ENCODE assay signal across 8 mouse cellular contexts in genomic region chr4:12511656-12512385, GRCm38 (mm10).
DNase-seq lines count a peak whose midpoint lies in the region; ATAC-seq lines count a peak whose summit lies in the region.

No protein-coding gene starts in this region.

- peak overlapping the region; percentile 51 for H3K27ac ChIP-seq in forebrain, embryonic 15.5 days (replicated peaks)
- no peak overlapping the region for H3K27ac ChIP-seq in forebrain, embryonic 10.5 days
- H3K27ac ChIP-seq in hindbrain, embryonic 16.5 days (ENCODE audit: low read depth, low read length): no peak overlapping the region
- H3K27ac ChIP-seq in lung, embryonic 15.5 days: peak overlapping the region; percentile 16; the same call in 1 of the 2 replicates
- peak overlapping the region; percentile 22; the same call in 1 of the 2 replicates for H3K27ac ChIP-seq in stomach, embryonic 16.5 days (ENCODE audit: low read length)
- H3K27ac ChIP-seq in liver, embryonic 12.5 days: no peak overlapping the region

- no peaks in the 10 kb centered on the region for H3K9me3 ChIP-seq in forebrain, embryonic 15.5 days
- no peaks in the 10 kb centered on the region for H3K9me3 ChIP-seq in forebrain, embryonic 10.5 days
- H3K9me3 ChIP-seq in hindbrain, embryonic 16.5 days (ENCODE audit: control insufficient read depth, low read length): no peaks in the 10 kb centered on the region
- no peaks in the 10 kb centered on the region for H3K9me3 ChIP-seq in lung, embryonic 15.5 days
- no peaks in the 10 kb centered on the region for H3K9me3 ChIP-seq in stomach, embryonic 16.5 days (replicated peaks; ENCODE audit: control insufficient read depth, low read length)
- no peaks in the 10 kb centered on the region for H3K9me3 ChIP-seq in liver, embryonic 12.5 days (replicated peaks)

- H3K4me1 ChIP-seq in forebrain, embryonic 15.5 days: peaks cover 19% of the 10 kb centered on the region
- no peaks in the 10 kb centered on the region for H3K4me1 ChIP-seq in forebrain, embryonic 10.5 days
- peaks cover 9% of the 10 kb centered on the region for H3K4me1 ChIP-seq in hindbrain, embryonic 16.5 days (ENCODE audit: control insufficient read depth, insufficient read depth, low read depth, low read length)
- H3K4me1 ChIP-seq in lung, embryonic 15.5 days: peaks cover 17% of the 10 kb centered on the region
- H3K4me1 ChIP-seq in stomach, embryonic 16.5 days (ENCODE audit: control insufficient read depth, insufficient read depth, low read length): peaks cover 4% of the 10 kb centered on the region; the same call in 1 of the 2 replicates
- no peaks in the 10 kb centered on the region for H3K4me1 ChIP-seq in liver, embryonic 12.5 days

- peak; percentile 85 for ATAC-seq in forebrain, embryonic 15.5 days (replicated peaks)
- peak; percentile 75 for ATAC-seq in hindbrain, embryonic 16.5 days
- ATAC-seq in lung, embryonic 15.5 days (ENCODE audit: borderline replicate concordance, extremely low read depth, low FRiP score, low TSS enrichment): peak; percentile 94
- ATAC-seq in stomach, embryonic 16.5 days (ENCODE audit: insufficient read depth, low FRiP score): peak; percentile 60; the same call in 1 of the 2 replicates
- ATAC-seq in liver, embryonic 12.5 days: no peak

- H3K27me3 ChIP-seq in forebrain, embryonic 15.5 days: no peaks in the 10 kb centered on the region
- H3K27me3 ChIP-seq in forebrain, embryonic 10.5 days (ENCODE audit: poor library complexity, severe bottlenecking): no peaks in the 10 kb centered on the region
- no peaks in the 10 kb centered on the region for H3K27me3 ChIP-seq in hindbrain, embryonic 16.5 days (replicated peaks; ENCODE audit: control insufficient read depth, insufficient read depth, low read length)
- no peaks in the 10 kb centered on the region for H3K27me3 ChIP-seq in lung, embryonic 15.5 days
- H3K27me3 ChIP-seq in stomach, embryonic 16.5 days (ENCODE audit: control insufficient read depth, insufficient read depth, low read length): no peaks in the 10 kb centered on the region
- no peaks in the 10 kb centered on the region for H3K27me3 ChIP-seq in liver, embryonic 12.5 days (replicated peaks)

- H3K36me3 ChIP-seq in forebrain, embryonic 15.5 days: no peaks in the 10 kb centered on the region
- H3K36me3 ChIP-seq in forebrain, embryonic 10.5 days (replicated peaks): no peaks in the 10 kb centered on the region
- no peaks in the 10 kb centered on the region for H3K36me3 ChIP-seq in hindbrain, embryonic 16.5 days (ENCODE audit: control insufficient read depth, insufficient read depth, low read length)
- no peaks in the 10 kb centered on the region for H3K36me3 ChIP-seq in lung, embryonic 15.5 days
- no peaks in the 10 kb centered on the region for H3K36me3 ChIP-seq in stomach, embryonic 16.5 days (ENCODE audit: control insufficient read depth, insufficient read depth, low read length)
- no peaks in the 10 kb centered on the region for H3K36me3 ChIP-seq in liver, embryonic 12.5 days

- no peak for DNase-seq in forebrain, embryonic 10.5 days (ENCODE audit: extremely low spot score, low spot score)
- peak; percentile 51 for DNase-seq in adrenal gland, postnatal 25 days
- DNase-seq in frontal cortex, postnatal 14 days (ENCODE audit: low spot score in 2 of 2): peak; percentile 68 to 71

- no peak overlapping the region for H3K4me2 ChIP-seq in forebrain, embryonic 15.5 days (replicated peaks)
- H3K4me2 ChIP-seq in hindbrain, embryonic 16.5 days (ENCODE audit: low read length): no peak overlapping the region
- H3K4me2 ChIP-seq in lung, embryonic 15.5 days: no peak overlapping the region
- no peak overlapping the region for H3K4me2 ChIP-seq in stomach, embryonic 16.5 days (ENCODE audit: low read depth, low read length)
- no peak overlapping the region for H3K4me2 ChIP-seq in liver, embryonic 12.5 days

- no peak overlapping the region for H3K9ac ChIP-seq in forebrain, embryonic 15.5 days (replicated peaks)
- no peak overlapping the region for H3K9ac ChIP-seq in hindbrain, embryonic 16.5 days (ENCODE audit: low read depth, low read length)
- H3K9ac ChIP-seq in lung, embryonic 15.5 days: no peak overlapping the region
- no peak overlapping the region for H3K9ac ChIP-seq in stomach, embryonic 16.5 days (ENCODE audit: low read length)
- no peak overlapping the region for H3K9ac ChIP-seq in liver, embryonic 12.5 days

- H3K4me3 ChIP-seq in forebrain, embryonic 15.5 days: no peak overlapping the region
- no peak overlapping the region for H3K4me3 ChIP-seq in forebrain, embryonic 10.5 days
- no peak overlapping the region for H3K4me3 ChIP-seq in hindbrain, embryonic 16.5 days (ENCODE audit: low read length)
- no peak overlapping the region for H3K4me3 ChIP-seq in lung, embryonic 15.5 days
- no peak overlapping the region for H3K4me3 ChIP-seq in stomach, embryonic 16.5 days (replicated peaks; ENCODE audit: low read length)
- no peak overlapping the region for H3K4me3 ChIP-seq in liver, embryonic 12.5 days

- 65% methylated on average over 10 of the region's 10 CpGs for WGBS in forebrain, embryonic 15.5 days
- 86% methylated on average over 10 of the region's 10 CpGs for WGBS in forebrain, embryonic 10.5 days
- WGBS in hindbrain, embryonic 16.5 days: 53% methylated on average over 10 of the region's 10 CpGs
- 41% methylated on average over 10 of the region's 10 CpGs for WGBS in lung, embryonic 15.5 days
- WGBS in stomach, embryonic 16.5 days: 51% methylated on average over 10 of the region's 10 CpGs
- WGBS in liver, embryonic 12.5 days (ENCODE audit: insufficient replicate concordance): 57% methylated on average over 10 of the region's 10 CpGs

Comparison
In these comparisons a context has a peak if more than half of its experiments do, and no peak if none do; other contexts are left out.
1. H3K27ac ChIP-seq: peak in forebrain, embryonic 15.5 days (single experiment), lung, embryonic 15.5 days (single experiment) and stomach, embryonic 16.5 days (single experiment); none in forebrain, embryonic 10.5 days (single experiment), hindbrain, embryonic 16.5 days (single experiment) and liver, embryonic 12.5 days (single experiment).